ENCODE assay signal across 25 mouse cellular contexts in genomic region chr1:24539852-24540251, GRCm38 (mm10). TPM values are rescaled to one million over a fixed set of nuclear protein-coding genes. Genes with fewer than 3 reads are reported as not detected.
A peak's percentile ranks its signal among the peaks of the same experiment; 100 is the strongest.
DNase-seq lines count a peak whose midpoint lies in the region; ATAC-seq and TF ChIP-seq lines count a peak whose summit lies in the region.
"Had no signal": no experiment of that assay in that cellular context is flagged by ENCODE, and none has a peak within 500 bp of the region (broad histone marks: within the 10 kb centered on the region; RNA-seq: fewer than 3 reads in every experiment).

No protein-coding gene starts in this region.

- H3K9ac ChIP-seq in forebrain, embryonic 16.5 days (replicated peaks; ENCODE audit: low read depth, low read length), result no peak overlapping the region
- H3K9ac ChIP-seq in forebrain, embryonic 11.5 days (ENCODE audit: low read length), result no peak overlapping the region
- H3K9ac ChIP-seq in midbrain, embryonic 15.5 days, result no peak overlapping the region
- H3K9ac ChIP-seq: heart, embryonic 12.5 days; heart, embryonic 15.5 days; hindbrain, embryonic 13.5 days; intestine, embryonic 15.5 days had no signal

- TF ChIP-seq POLR2A in myocyte (IDR thresholded peaks at IDR 0.05; ENCODE audit: insufficient read length, low read depth), result no peak

- peak; percentile 41 to 45 for DNase-seq in cerebellum, postnatal 10 days
- DNase-seq in cerebellum, adult 9-11 months, result no peak
- no peak for DNase-seq in forebrain, embryonic 11.5 days (ENCODE audit: low spot score)
- DNase-seq in brain, adult 2 months (ENCODE audit: low read depth, low spot score), result peak; percentile 68
- DNase-seq: adrenal gland, postnatal 10 days; adrenal gland, postnatal 36 days; B cell, adult 2 months; cerebellum, postnatal 14 days; gastrocnemius, postnatal 25 days; heart, adult 18-20 months; heart, postnatal 10 days; heart, postnatal 36 days; kidney, adult 11 months had no signal

- H3K36me3 ChIP-seq in forebrain, embryonic 16.5 days (ENCODE audit: control insufficient read depth, insufficient read depth), result no peaks in the 10 kb centered on the region
- H3K36me3 ChIP-seq in forebrain, embryonic 11.5 days (ENCODE audit: control insufficient read depth, insufficient read depth, low read length), result no peaks in the 10 kb centered on the region
- H3K36me3 ChIP-seq in myocyte (ENCODE audit: control insufficient read depth, insufficient read depth), result no peaks in the 10 kb centered on the region
- no peaks in the 10 kb centered on the region for H3K36me3 ChIP-seq in midbrain, embryonic 15.5 days (replicated peaks)
- H3K36me3 ChIP-seq: G1E; heart, embryonic 12.5 days; heart, embryonic 15.5 days; hindbrain, embryonic 10.5 days; hindbrain, embryonic 13.5 days; intestine, embryonic 15.5 days had no signal

- H3K4me1 ChIP-seq in forebrain, embryonic 16.5 days (replicated peaks; ENCODE audit: control insufficient read depth, insufficient read depth, low read length), result no peaks in the 10 kb centered on the region
- H3K4me1 ChIP-seq in forebrain, embryonic 11.5 days (replicated peaks; ENCODE audit: control insufficient read depth, insufficient read depth, low read length), result no peaks in the 10 kb centered on the region
- H3K4me1 ChIP-seq in midbrain, embryonic 15.5 days, result no peaks in the 10 kb centered on the region
- H3K4me1 ChIP-seq: heart, embryonic 12.5 days; heart, embryonic 15.5 days; hindbrain, embryonic 10.5 days; hindbrain, embryonic 13.5 days; intestine, embryonic 15.5 days had no signal

- no peaks in the 10 kb centered on the region for H3K79me2 ChIP-seq in myocyte (ENCODE audit: control insufficient read depth, insufficient read depth)

- H3K4me3 ChIP-seq in forebrain, embryonic 16.5 days (replicated peaks; ENCODE audit: low read length), result no peak overlapping the region
- H3K4me3 ChIP-seq in forebrain, embryonic 11.5 days (ENCODE audit: low read depth, low read length), result no peak overlapping the region
- no peak overlapping the region for H3K4me3 ChIP-seq in myocyte
- no peak overlapping the region for H3K4me3 ChIP-seq in midbrain, embryonic 15.5 days
- H3K4me3 ChIP-seq: heart, embryonic 12.5 days; heart, embryonic 15.5 days; hindbrain, embryonic 10.5 days; hindbrain, embryonic 13.5 days; intestine, embryonic 15.5 days had no signal

- no peak overlapping the region for H3K27ac ChIP-seq in forebrain, embryonic 16.5 days (ENCODE audit: low read length)
- H3K27ac ChIP-seq in forebrain, embryonic 11.5 days (ENCODE audit: low read depth, low read length), result no peak overlapping the region
- no peak overlapping the region for H3K27ac ChIP-seq in midbrain, embryonic 15.5 days
- H3K27ac ChIP-seq: heart, embryonic 15.5 days; hindbrain, embryonic 10.5 days; hindbrain, embryonic 13.5 days; intestine, embryonic 15.5 days had no signal

- H3K4me2 ChIP-seq in forebrain, embryonic 16.5 days (ENCODE audit: low read length), result no peak overlapping the region
- no peak overlapping the region for H3K4me2 ChIP-seq in forebrain, embryonic 11.5 days (ENCODE audit: low read depth, low read length, severe bottlenecking)
- H3K4me2 ChIP-seq in myocyte (ENCODE audit: low read depth), result no peak overlapping the region
- H3K4me2 ChIP-seq in midbrain, embryonic 15.5 days, result no peak overlapping the region
- H3K4me2 ChIP-seq: heart, embryonic 12.5 days; heart, embryonic 15.5 days; hindbrain, embryonic 13.5 days; intestine, embryonic 15.5 days had no signal

- 68% methylated on average over 1 of the region's 1 CpGs for WGBS in forebrain, embryonic 16.5 days
- WGBS in forebrain, embryonic 11.5 days, result 76% methylated on average over 1 of the region's 1 CpGs
- WGBS in midbrain, embryonic 15.5 days, result 80% methylated on average over 1 of the region's 1 CpGs

- ATAC-seq in forebrain, embryonic 16.5 days, result peak; percentile 85
- ATAC-seq in forebrain, embryonic 11.5 days (replicated peaks; ENCODE audit: low FRiP score), result no peak
- no peak for ATAC-seq in midbrain, embryonic 15.5 days (replicated peaks)
- ATAC-seq: hindbrain, embryonic 16.5 days; intestine, embryonic 15.5 days; Patski had no signal

- H3K27me3 ChIP-seq in forebrain, embryonic 16.5 days (replicated peaks; ENCODE audit: control insufficient read depth, insufficient read depth, low read length), result no peaks in the 10 kb centered on the region
- H3K27me3 ChIP-seq in forebrain, embryonic 11.5 days (ENCODE audit: control insufficient read depth, insufficient read depth, low read length), result no peaks in the 10 kb centered on the region
- no peaks in the 10 kb centered on the region for H3K27me3 ChIP-seq in myocyte (ENCODE audit: control insufficient read depth, insufficient read depth, insufficient read length)
- H3K27me3 ChIP-seq in midbrain, embryonic 15.5 days (replicated peaks), result no peaks in the 10 kb centered on the region
- H3K27me3 ChIP-seq: CH12.LX; heart, embryonic 12.5 days; heart, embryonic 15.5 days; hindbrain, embryonic 13.5 days; intestine, embryonic 15.5 days had no signal

- no peak overlapping the region for H3ac ChIP-seq in myocyte (ENCODE audit: control insufficient read depth, insufficient read length)

- H3K9me3 ChIP-seq in forebrain, embryonic 16.5 days (ENCODE audit: control insufficient read depth, low read length), result no peaks in the 10 kb centered on the region
- no peaks in the 10 kb centered on the region for H3K9me3 ChIP-seq in forebrain, embryonic 11.5 days (ENCODE audit: control insufficient read depth, low read length)
- no peaks in the 10 kb centered on the region for H3K9me3 ChIP-seq in midbrain, embryonic 15.5 days
- H3K9me3 ChIP-seq: G1E; heart, embryonic 12.5 days; heart, embryonic 15.5 days; hindbrain, embryonic 10.5 days; hindbrain, embryonic 13.5 days; intestine, embryonic 15.5 days had no signal

TF ChIP-seq in myocyte, 11 proteins besides CTCF, POLR2A, EP300 and RAD21:
- TF ChIP-seq USF1 (IDR thresholded peaks at IDR 0.05; ENCODE audit: low read depth) (no peak), TCF3 (IDR thresholded peaks at IDR 0.05; ENCODE audit: insufficient read length, low read depth) (no peak), POLR2AphosphoS2 (IDR thresholded peaks at IDR 0.05; ENCODE audit: insufficient read length, low read depth) (no peak), MYOD1 (IDR thresholded peaks at IDR 0.05; ENCODE audit: control insufficient read depth in 1 of 3, insufficient read length in 2 of 3, low read depth in 2 of 3) (peak in 2 of 3 experiments; percentile 59 to 61), CEBPB (IDR thresholded peaks at IDR 0.05; ENCODE audit: insufficient read depth, poor library complexity, severe bottlenecking) (no peak), MAX (IDR thresholded peaks at IDR 0.05; ENCODE audit: low read depth) (no peak), TCF12 (IDR thresholded peaks at IDR 0.05; ENCODE audit: insufficient read depth, poor library complexity, severe bottlenecking) (no peak), E2F4 (IDR thresholded peaks at IDR 0.05; ENCODE audit: insufficient read depth) (no peak), REST (IDR thresholded peaks at IDR 0.05; ENCODE audit: insufficient read depth, insufficient read length) (no peak), SRF (IDR thresholded peaks at IDR 0.05; ENCODE audit: control insufficient read depth, insufficient read length, low read depth) (no peak), MYOG (IDR thresholded peaks at IDR 0.05; ENCODE audit: control insufficient read depth in 1 of 3, insufficient read depth in 1 of 3, insufficient read length in 2 of 3, low read depth in 2 of 3) (peak in 1 of 3 experiments; percentile 53)

RNA-seq across cellular contexts. Expression of gene Col19a1, which starts 47.4 kb away (rescaled TPM):
- 3.2 and 3.3 TPM in 2 replicates for polyA plus RNA-seq in forebrain, embryonic 16.5 days (2015; fragmentation: Nextera tagmentation; extraction: Ambion mirVana)
- polyA plus RNA-seq in forebrain, embryonic 11.5 days (2014; fragmentation: Nextera tagmentation; extraction: Ambion mirVana), result 0.21 and 0.29 TPM in 2 replicates
- polyA plus RNA-seq in myocyte (2012; fragmentation: generic; extraction: Trizol), result 0.01 TPM
- 1.2 and 2.2 TPM in 2 replicates for polyA plus RNA-seq in midbrain, embryonic 15.5 days (2015; fragmentation: Nextera tagmentation; extraction: Ambion mirVana)
- polyA plus RNA-seq: G1E, Patski had no signal

Comparison
In these comparisons a context has a peak if more than half of its experiments do, and no peak if none do; other contexts are left out.
1. DNase-seq: peak in cerebellum, postnatal 10 days (2 of 2) and brain, adult 2 months (single experiment); none in cerebellum, adult 9-11 months (single experiment) and forebrain, embryonic 11.5 days (single experiment).